Comparison of ENCODE assay signal across 7 mouse cellular contexts in the genomic region with DNA sequence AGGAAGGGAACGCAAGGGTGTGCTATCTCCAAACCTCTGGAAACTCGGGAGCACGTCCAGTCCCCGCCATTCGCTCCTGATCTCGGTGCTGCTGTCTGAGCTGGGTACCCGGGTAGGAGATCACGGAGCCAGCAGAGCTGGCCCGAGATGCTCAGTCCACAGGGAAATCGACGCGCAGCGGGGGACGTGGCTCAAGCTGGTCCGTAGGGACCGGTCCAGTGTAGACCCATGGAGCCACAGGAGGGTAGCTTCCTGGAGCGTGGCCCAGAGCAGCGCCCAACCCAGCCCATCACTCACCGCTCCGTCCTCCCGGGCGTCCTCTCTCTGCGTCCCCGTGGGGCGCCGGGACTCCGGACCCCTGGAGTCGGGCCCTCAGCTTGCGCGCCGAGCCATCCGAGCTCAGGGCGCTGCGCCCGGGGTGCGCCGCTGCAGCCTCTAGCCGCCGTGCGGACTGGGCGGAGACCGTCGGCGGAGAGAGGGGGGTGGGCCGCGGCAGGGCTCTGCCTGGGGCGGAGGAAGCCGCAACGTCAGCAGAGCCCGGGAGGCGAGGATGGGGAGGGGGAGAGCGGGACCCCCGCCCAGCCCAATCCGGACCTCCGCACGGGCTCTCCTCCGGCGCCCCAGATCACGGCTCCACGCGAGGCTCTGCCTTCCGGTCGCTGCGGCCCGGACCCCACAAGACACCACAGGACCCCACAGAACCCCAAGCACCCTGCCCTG. TPM values are rescaled to one million over a fixed set of nuclear protein-coding genes. Genes with fewer than 3 reads are reported as not detected.
DNase-seq lines count a peak whose midpoint lies in the region; ATAC-seq lines count a peak whose summit lies in the region.

No protein-coding gene starts in this region.

- peak overlapping the region; percentile 78 for H3K9ac ChIP-seq in intestine, embryonic 15.5 days
- H3K9ac ChIP-seq in limb, embryonic 11.5 days (ENCODE audit: low read length) = peak overlapping the region; percentile 91
- peak overlapping the region; percentile 76 for H3K9ac ChIP-seq in midbrain, embryonic 11.5 days (ENCODE audit: low read length)

- DNase-seq in adrenal gland, adult 8-10 months = peak; percentile 21
- peak; percentile 84 for DNase-seq in embryo, embryonic 10.5 days (ENCODE audit: low spot score)
- DNase-seq in gastrocnemius, postnatal 4 days (ENCODE audit: low spot score in 2 of 2) = peak; percentile 68 to 82
- peak; percentile 87 for DNase-seq in limb, embryonic 11.5 days (ENCODE audit: low spot score)
- peak; percentile 98 for DNase-seq in midbrain, embryonic 11.5 days (ENCODE audit: low spot score, missing footprints)
- DNase-seq in right cerebral cortex, postnatal 4 days = peak; percentile 66

- H3K36me3 ChIP-seq in intestine, embryonic 15.5 days = no peaks in the 10 kb centered on the region
- H3K36me3 ChIP-seq in limb, embryonic 11.5 days (ENCODE audit: control insufficient read depth, insufficient read depth, low read length) = no peaks in the 10 kb centered on the region
- no peaks in the 10 kb centered on the region for H3K36me3 ChIP-seq in midbrain, embryonic 11.5 days (ENCODE audit: control insufficient read depth, insufficient read depth, low read length)

- no peaks in the 10 kb centered on the region for H3K27me3 ChIP-seq in intestine, embryonic 15.5 days (replicated peaks)
- no peaks in the 10 kb centered on the region for H3K27me3 ChIP-seq in limb, embryonic 11.5 days (ENCODE audit: control insufficient read depth, insufficient read depth, low read length)
- no peaks in the 10 kb centered on the region for H3K27me3 ChIP-seq in midbrain, embryonic 11.5 days (ENCODE audit: control insufficient read depth, insufficient read depth, low read length)

- H3K9me3 ChIP-seq in intestine, embryonic 15.5 days = no peaks in the 10 kb centered on the region
- H3K9me3 ChIP-seq in limb, embryonic 11.5 days (ENCODE audit: control insufficient read depth, low read length) = no peaks in the 10 kb centered on the region
- no peaks in the 10 kb centered on the region for H3K9me3 ChIP-seq in midbrain, embryonic 11.5 days (ENCODE audit: control insufficient read depth, low read length)

- peak; percentile 97 for ATAC-seq in intestine, embryonic 15.5 days
- peak; percentile 90 for ATAC-seq in limb, embryonic 11.5 days (ENCODE audit: insufficient number of reproducible peaks, low FRiP score, low TSS enrichment, low read depth)
- ATAC-seq in midbrain, embryonic 11.5 days (ENCODE audit: low FRiP score) = peak; percentile 96

- H3K4me3 ChIP-seq in intestine, embryonic 15.5 days (replicated peaks) = peak overlapping the region; percentile 78
- peak overlapping the region; percentile 89 for H3K4me3 ChIP-seq in limb, embryonic 11.5 days (ENCODE audit: low read depth, low read length)
- H3K4me3 ChIP-seq in midbrain, embryonic 11.5 days (ENCODE audit: low read depth, low read length) = peak overlapping the region; percentile 65

- under 1% methylated on average over 52 of the region's 65 CpGs for WGBS in intestine, embryonic 15.5 days
- under 1% methylated on average over 47 of the region's 65 CpGs for whole genome bisulfite sequencing in limb, embryonic 11.5 days
- WGBS in midbrain, embryonic 11.5 days = 0% methylated on average over 51 of the region's 65 CpGs

- peaks cover 6% of the 10 kb centered on the region; the same call in 1 of the 2 replicates for H3K4me1 ChIP-seq in intestine, embryonic 15.5 days (replicated peaks)
- H3K4me1 ChIP-seq in limb, embryonic 11.5 days (ENCODE audit: control insufficient read depth, insufficient read depth, low read length) = peaks cover 7% of the 10 kb centered on the region; the same call in 1 of the 2 replicates
- peaks cover 3% of the 10 kb centered on the region; the same call in 1 of the 2 replicates for H3K4me1 ChIP-seq in midbrain, embryonic 11.5 days (ENCODE audit: control insufficient read depth, insufficient read depth, low read length)

- peak overlapping the region; percentile 88 for H3K4me2 ChIP-seq in intestine, embryonic 15.5 days (replicated peaks)
- peak overlapping the region; percentile 62 for H3K4me2 ChIP-seq in limb, embryonic 11.5 days (ENCODE audit: low read depth, severe bottlenecking)
- peak overlapping the region; percentile 69 for H3K4me2 ChIP-seq in midbrain, embryonic 11.5 days

- peak overlapping the region; percentile 93 for H3K27ac ChIP-seq in intestine, embryonic 15.5 days
- peak overlapping the region; percentile 80 for H3K27ac ChIP-seq in limb, embryonic 11.5 days (replicated peaks; ENCODE audit: low read depth, low read length)
- peak overlapping the region; percentile 55 for H3K27ac ChIP-seq in midbrain, embryonic 11.5 days (ENCODE audit: low read depth, low read length)

RNA-seq across cellular contexts. Expression of gene Dse, which starts 0.6 kb away (rescaled TPM):
- 10 to 100 TPM; 11.0 to 15.5 (median 11.8) TPM for total RNA-seq in adrenal gland, adult 8-10 months (2022)
- total RNA-seq in gastrocnemius, postnatal 4 days (2021) = 10 to 100 TPM; 25.0 to 27.0 TPM
- polyA plus RNA-seq in intestine, embryonic 15.5 days (2015; fragmentation: Nextera tagmentation; extraction: Ambion mirVana) = 15.8 and 18.3 TPM in 2 replicates
- 36.0 and 37.4 TPM in 2 replicates for polyA plus RNA-seq in limb, embryonic 11.5 days (2014; fragmentation: Nextera tagmentation; extraction: Ambion mirVana)
- polyA plus RNA-seq in midbrain, embryonic 11.5 days (2014; fragmentation: Nextera tagmentation; extraction: Ambion mirVana) = 21.1 and 24.8 TPM in 2 replicates

Comparison
In these comparisons a context has a peak if more than half of its experiments do, and no peak if none do; other contexts are left out.
1. Peak in every context shown above with its lines: DNase-seq, ATAC-seq, H3K4me3 ChIP-seq and H3K27ac ChIP-seq.
2. DNase-seq: peak in every context shown above with its lines; median percentile 98 in midbrain, embryonic 11.5 days; 87 in limb, embryonic 11.5 days; 84 in embryo, embryonic 10.5 days; 75 in gastrocnemius, postnatal 4 days; 66 in right cerebral cortex, postnatal 4 days; 21 in adrenal gland, adult 8-10 months.